Mouse (Mus musculus) ES-E14 (cell line): ENCODE data around the gene Cd209e.

Source experiments
- CHD2 ChIP-seq: IDR thresholded peaks from 2 replicates; pipeline ENCODE4 v1.6.1; 2014; ENCODE audit warnings: mild to moderate bottlenecking, low read depth, low read length, inconsistent platforms
- HCFC1 ChIP-seq: IDR thresholded peaks from 2 replicates; pipeline ENCODE4 v1.6.1; 2012; ENCODE audit warnings: low read length, inconsistent platforms, borderline replicate concordance; ENCODE audit not compliant: insufficient read depth
- ZC3H11A ChIP-seq: IDR thresholded peaks from 2 replicates; pipeline ENCODE4 v1.6.1; 2012; ENCODE audit warnings: low read depth, mild to moderate bottlenecking, inconsistent platforms, low read length, borderline replicate concordance
- ZNF384 ChIP-seq: IDR thresholded peaks from 2 replicates; pipeline ENCODE4 v1.6.1; 2012; ENCODE audit warnings: low read depth, low read length, inconsistent platforms

DNA sequence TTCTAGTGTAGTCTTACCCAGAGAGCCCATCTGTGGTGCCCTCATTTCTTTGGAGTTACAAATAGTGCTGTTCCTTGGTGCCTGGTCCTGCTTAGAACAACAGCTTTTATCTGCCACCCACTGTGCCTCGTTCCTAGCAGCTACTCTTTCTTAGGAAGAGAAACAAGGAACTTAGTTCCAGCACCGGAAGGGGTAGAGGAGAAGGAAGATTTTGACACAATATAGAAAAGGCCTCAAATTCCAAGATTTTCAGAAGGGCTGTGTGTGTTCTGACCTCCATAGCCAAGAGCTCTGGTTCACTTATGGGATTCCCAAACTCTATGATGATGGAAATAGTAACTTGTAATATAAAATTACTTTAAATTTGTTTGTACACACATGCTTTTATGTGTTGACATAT, at the start of gene Cd209e:
- TF ChIP-seq HCFC1 (no peak), ZC3H11A (no peak), CHD2 (no peak), ZNF384 (no peak)
